Mouse (Mus musculus): ENCODE data around the gene Mov10l1. TPM values are rescaled to one million over a fixed set of nuclear protein-coding genes. Genes with fewer than 3 reads are reported as not detected.

The Mov10l1 gene
- polyA plus RNA-seq, 1 experiment from 2014 or later: not detected

DNA sequence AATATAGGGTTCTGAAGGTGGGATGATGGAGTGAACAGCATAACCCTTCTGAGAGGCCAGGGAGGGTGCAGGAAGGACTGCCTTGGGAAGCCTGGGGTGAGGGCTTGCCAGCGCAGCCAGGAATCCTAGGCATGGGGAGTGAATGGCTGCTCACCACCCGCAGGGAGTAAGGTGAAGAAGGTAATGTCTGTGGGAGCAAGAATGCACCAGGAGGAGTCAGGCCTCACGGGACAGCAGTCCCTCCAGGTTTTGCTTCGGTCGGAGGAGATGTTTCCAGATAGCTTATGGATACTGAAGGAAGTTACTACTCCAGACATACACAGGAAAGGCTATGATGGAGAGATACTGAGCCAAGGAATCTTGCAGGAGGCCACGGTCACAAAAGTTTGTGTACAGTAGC lies 76.0 kb downstream of the Mov10l1 start:
- no peak for ATAC-seq (ENCODE audit: low FRiP score)
- peak overlapping the region; percentile 97 for H3K4me2 ChIP-seq
- H3K9ac ChIP-seq (ENCODE audit: low read length): no peak overlapping the region
- peaks cover 24% of the 10 kb centered on the region for H3K27me3 ChIP-seq (ENCODE audit: control insufficient read depth, insufficient read depth, low read length)
- DNase-seq (ENCODE audit: low spot score, missing footprints): no peak
- no peaks in the 10 kb centered on the region for H3K4me1 ChIP-seq (ENCODE audit: control insufficient read depth, insufficient read depth, low read length)
- WGBS: 29% methylated on average over 6 of the region's 6 CpGs
- H3K4me3 ChIP-seq (ENCODE audit: low read depth, low read length): no peak overlapping the region; the same call in 1 of the 2 replicates
- H3K9me3 ChIP-seq (ENCODE audit: control insufficient read depth, low read length): no peaks in the 10 kb centered on the region
- H3K36me3 ChIP-seq (ENCODE audit: control insufficient read depth, insufficient read depth, low read length): no peaks in the 10 kb centered on the region
- H3K27ac ChIP-seq (ENCODE audit: low read depth, low read length): no peak overlapping the region

- Histone ChIP-seq H3K27me3 (ENCODE audit: control insufficient read depth, insufficient read depth, low read length) (peaks cover 24% of the 10 kb centered on the region), H3K9ac (ENCODE audit: low read length) (peak within 1 kb of the TSS; percentile 80), H3K9me3 (ENCODE audit: control insufficient read depth, low read length) (no peaks in the 10 kb centered on the region), H3K36me3 (ENCODE audit: control insufficient read depth, insufficient read depth, low read length) (no peaks in the 10 kb centered on the region), H3K4me3 (ENCODE audit: low read depth, low read length) (peak within 1 kb of the TSS; percentile 81), H3K4me2 (peak within 1 kb of the TSS; percentile 97), H3K4me1 (ENCODE audit: control insufficient read depth, insufficient read depth, low read length) (no peaks in the 10 kb centered on the region), H3K27ac (ENCODE audit: low read depth, low read length) (no peak within 1 kb of the TSS)
- DNase-seq (ENCODE audit: low spot score, missing footprints) (peak; percentile 96), ATAC-seq (ENCODE audit: low FRiP score) (peak; percentile 43; the same call in 1 of the 2 replicates)
- WGBS: 2% methylated on average over 50 of the region's 57 CpGs
Observed at GRCm38 (mm10) chr15:89059161-89059931, 76.6 kb downstream of the Mov10l1 start, which contains the start of gene Panx2. Panx2 (plus strand) TSS chr15:89059734.

- no peaks in the 10 kb centered on the region for H3K4me1 ChIP-seq (ENCODE audit: control insufficient read depth, insufficient read depth, low read length)
- peak; percentile 74 for ATAC-seq (ENCODE audit: low FRiP score)
- peak overlapping the region; percentile 80 for H3K9ac ChIP-seq (ENCODE audit: low read length)
- no peaks in the 10 kb centered on the region for H3K36me3 ChIP-seq (ENCODE audit: control insufficient read depth, insufficient read depth, low read length)
- H3K27ac ChIP-seq (ENCODE audit: low read depth, low read length): no peak overlapping the region
- H3K4me3 ChIP-seq (ENCODE audit: low read depth, low read length): peak overlapping the region; percentile 81
- no peaks in the 10 kb centered on the region for H3K9me3 ChIP-seq (ENCODE audit: control insufficient read depth, low read length)
- peak; percentile 94 for DNase-seq (ENCODE audit: low spot score, missing footprints)
- WGBS: 2% methylated on average over 44 of the region's 48 CpGs
- H3K4me2 ChIP-seq: peak overlapping the region; percentile 97
- H3K27me3 ChIP-seq (ENCODE audit: control insufficient read depth, insufficient read depth, low read length): peaks cover 24% of the 10 kb centered on the region
Observed at GRCm38 (mm10) chr15:89060032-89060681, 77.4 kb downstream of the Mov10l1 start.

DNA sequence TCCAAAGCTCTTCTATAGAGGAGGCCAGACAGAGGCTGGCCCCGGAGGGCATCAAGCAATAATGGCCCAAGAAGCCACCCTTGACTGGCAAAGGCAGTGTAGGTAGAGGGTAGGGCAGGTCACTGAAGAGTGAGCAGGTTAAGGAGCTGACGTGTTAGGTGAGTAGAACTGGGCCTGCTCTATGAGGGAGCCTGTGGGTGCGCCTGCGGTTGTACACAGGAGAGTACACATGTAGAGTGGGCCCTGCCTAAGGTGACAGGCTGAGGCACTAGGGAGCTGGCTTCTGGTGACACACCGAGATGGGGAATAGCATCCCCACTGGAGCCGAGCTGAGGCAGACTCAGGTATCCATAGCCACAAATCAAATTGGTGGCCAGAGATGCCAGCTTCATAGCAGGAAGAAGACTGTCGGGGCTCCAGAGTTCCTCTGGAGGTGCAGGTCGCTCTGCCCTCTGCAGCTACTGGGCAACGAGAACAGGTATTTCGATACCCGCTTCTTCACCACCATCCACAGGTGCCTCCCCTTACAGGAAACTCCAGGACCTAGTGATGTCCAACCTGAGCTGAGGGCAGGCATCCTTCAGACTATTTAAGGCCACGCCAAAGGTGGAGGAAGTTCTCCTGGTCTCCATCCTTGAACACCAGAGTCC lies 78.2 kb downstream of the Mov10l1 start:
- Histone ChIP-seq H3K9ac (ENCODE audit: low read length) (no peak overlapping the region), H3K36me3 (ENCODE audit: control insufficient read depth, insufficient read depth, low read length) (no peaks in the 10 kb centered on the region), H3K4me3 (ENCODE audit: low read depth, low read length) (no peak overlapping the region), H3K9me3 (ENCODE audit: control insufficient read depth, low read length) (no peaks in the 10 kb centered on the region), H3K4me2 (peak overlapping the region; percentile 97; the same call in 1 of the 2 replicates), H3K27me3 (ENCODE audit: control insufficient read depth, insufficient read depth, low read length) (peaks cover 25% of the 10 kb centered on the region), H3K27ac (ENCODE audit: low read depth, low read length) (no peak overlapping the region), H3K4me1 (ENCODE audit: control insufficient read depth, insufficient read depth, low read length) (no peaks in the 10 kb centered on the region)
- ATAC-seq (ENCODE audit: low FRiP score) (no peak), DNase-seq (ENCODE audit: low spot score, missing footprints) (peak; percentile 41)
- 85% methylated on average over 12 of the region's 12 CpGs for WGBS

DNA sequence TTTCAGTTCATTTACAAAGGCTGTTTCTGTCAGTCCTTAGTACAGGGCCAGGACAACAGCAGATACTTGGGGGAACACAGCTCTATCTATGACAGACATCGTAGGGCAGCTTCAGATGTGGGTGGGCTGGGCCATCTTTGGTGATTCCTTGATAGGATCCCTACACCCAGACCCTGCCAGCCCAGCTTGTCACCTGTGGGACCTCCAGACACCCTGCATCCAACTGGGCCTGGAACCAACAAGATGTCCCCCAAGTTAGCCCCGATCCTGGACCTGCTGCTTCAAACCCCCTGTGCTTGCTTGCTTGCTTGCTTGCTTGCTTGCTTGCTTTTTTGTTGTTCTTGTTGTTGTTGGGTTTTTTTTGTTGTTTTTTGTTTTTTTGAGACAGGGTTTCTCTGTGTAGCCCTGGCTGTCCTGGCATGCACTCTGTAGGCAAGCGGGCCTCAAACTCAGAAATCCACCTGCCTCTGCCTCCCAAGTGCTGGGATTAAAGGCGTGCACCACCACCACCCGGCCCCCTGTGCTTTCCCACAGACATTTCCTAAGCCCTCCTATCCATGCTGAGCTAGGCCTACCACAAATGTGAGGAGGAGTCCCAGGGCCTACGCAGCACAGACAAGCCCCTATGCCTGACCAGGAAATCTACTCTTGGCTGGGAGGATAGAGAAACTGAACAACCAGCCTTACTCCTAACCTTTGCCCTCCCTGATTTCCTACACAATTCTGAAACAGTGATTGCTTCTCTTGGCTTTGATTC lies 79.2 kb downstream of the Mov10l1 start:
- H3K27me3 ChIP-seq (ENCODE audit: control insufficient read depth, insufficient read depth, low read length): peaks cover 28% of the 10 kb centered on the region
- ATAC-seq (ENCODE audit: low FRiP score) (no peak), DNase-seq (ENCODE audit: low spot score, missing footprints) (peak; percentile 51)
- no peaks in the 10 kb centered on the region for H3K36me3 ChIP-seq (ENCODE audit: control insufficient read depth, insufficient read depth, low read length)
- H3K9ac ChIP-seq (ENCODE audit: low read length): no peak overlapping the region
- H3K27ac ChIP-seq (ENCODE audit: low read depth, low read length): no peak overlapping the region
- H3K9me3 ChIP-seq (ENCODE audit: control insufficient read depth, low read length): no peaks in the 10 kb centered on the region
- H3K4me1 ChIP-seq (ENCODE audit: control insufficient read depth, insufficient read depth, low read length): no peaks in the 10 kb centered on the region
- no peak overlapping the region for H3K4me3 ChIP-seq (ENCODE audit: low read depth, low read length)
- 93% methylated on average over 6 of the region's 6 CpGs for WGBS
- H3K4me2 ChIP-seq: no peak overlapping the region

DNA sequence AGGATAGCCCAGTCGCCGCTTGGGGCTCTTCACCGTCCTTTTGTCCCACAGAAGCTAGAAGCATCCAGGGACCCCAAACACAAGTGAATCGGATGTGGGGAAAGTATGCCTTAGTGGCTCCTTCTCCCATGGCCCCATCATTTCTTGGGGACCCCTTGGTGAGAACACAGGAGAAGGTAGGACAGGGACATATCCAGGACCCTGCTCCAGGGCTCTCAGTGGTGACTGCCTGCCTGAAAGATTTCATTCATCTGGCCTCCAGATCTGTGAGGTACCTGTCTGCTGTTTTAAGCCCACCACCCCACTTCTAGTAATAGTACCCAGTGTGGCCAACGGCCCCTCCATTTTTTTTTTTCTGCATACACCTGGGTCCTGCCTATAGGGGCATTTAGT lies 79.8 kb downstream of the Mov10l1 start:
- Histone ChIP-seq H3K9ac (ENCODE audit: low read length) (no peak overlapping the region), H3K27ac (ENCODE audit: low read depth, low read length) (no peak overlapping the region), H3K9me3 (ENCODE audit: control insufficient read depth, low read length) (no peaks in the 10 kb centered on the region), H3K4me1 (ENCODE audit: control insufficient read depth, insufficient read depth, low read length) (no peaks in the 10 kb centered on the region), H3K27me3 (ENCODE audit: control insufficient read depth, insufficient read depth, low read length) (peaks cover 33% of the 10 kb centered on the region), H3K36me3 (ENCODE audit: control insufficient read depth, insufficient read depth, low read length) (no peaks in the 10 kb centered on the region), H3K4me2 (no peak overlapping the region), H3K4me3 (ENCODE audit: low read depth, low read length) (no peak overlapping the region)
- 89% methylated on average over 5 of the region's 5 CpGs for WGBS
- DNase-seq (ENCODE audit: low spot score, missing footprints): peak; percentile 31
- ATAC-seq (ENCODE audit: low FRiP score): no peak

GRCm38 (mm10) chr15:89063001-89063400 lies 80.3 kb downstream of the Mov10l1 start:
- Histone ChIP-seq H3K27ac (ENCODE audit: low read depth, low read length) (no peak overlapping the region), H3K4me1 (ENCODE audit: control insufficient read depth, insufficient read depth, low read length) (no peaks in the 10 kb centered on the region), H3K9me3 (ENCODE audit: control insufficient read depth, low read length) (no peaks in the 10 kb centered on the region), H3K27me3 (ENCODE audit: control insufficient read depth, insufficient read depth, low read length) (peaks cover 38% of the 10 kb centered on the region), H3K9ac (ENCODE audit: low read length) (no peak overlapping the region), H3K36me3 (ENCODE audit: control insufficient read depth, insufficient read depth, low read length) (no peaks in the 10 kb centered on the region), H3K4me2 (no peak overlapping the region), H3K4me3 (ENCODE audit: low read depth, low read length) (no peak overlapping the region)
- peak; percentile 49 for DNase-seq (ENCODE audit: low spot score, missing footprints)
- no peak for ATAC-seq (ENCODE audit: low FRiP score)
- 74% methylated on average over 7 of the region's 7 CpGs for WGBS

GRCm38 (mm10) chr15:89063536-89063935 lies 80.8 kb downstream of the Mov10l1 start:
- Histone ChIP-seq H3K9ac (ENCODE audit: low read length) (no peak overlapping the region), H3K4me2 (no peak overlapping the region), H3K9me3 (ENCODE audit: control insufficient read depth, low read length) (no peaks in the 10 kb centered on the region), H3K27me3 (ENCODE audit: control insufficient read depth, insufficient read depth, low read length) (peaks cover 39% of the 10 kb centered on the region), H3K27ac (ENCODE audit: low read depth, low read length) (no peak overlapping the region), H3K4me3 (ENCODE audit: low read depth, low read length) (no peak overlapping the region), H3K36me3 (ENCODE audit: control insufficient read depth, insufficient read depth, low read length) (no peaks in the 10 kb centered on the region), H3K4me1 (ENCODE audit: control insufficient read depth, insufficient read depth, low read length) (no peaks in the 10 kb centered on the region)
- ATAC-seq (ENCODE audit: low FRiP score): no peak
- 73% methylated on average over 6 of the region's 6 CpGs for WGBS
- no peak for DNase-seq (ENCODE audit: low spot score, missing footprints)

All from midbrain, embryonic 11.5 days (tissue).